Mouse (Mus musculus) neural tube, postnatal 0 days (tissue): ENCODE measurements around the gene Zfp385b. TPM values are rescaled to one million over a fixed set of nuclear protein-coding genes. Genes with fewer than 3 reads are reported as not detected.

Source experiments
- polyA plus RNA-seq: library from polyadenylated mRNA; unstranded; fragments of >200 nt; fragmentation: Nextera tagmentation; extraction: Ambion mirVana; gene quantifications from 2 replicates; pipeline ENCODE4 v1.2.1, GENCODE M21; 2015

Gene Zfp385b
- 17.8 and 17.9 TPM in 2 replicates for polyA plus RNA-seq

GRCm38 (mm10) chr2:77819539-77819938 lies at the start of gene Zfp385b:
Gene Zfp385b (minus strand): TSS chr2:77819639.

Other genes with a start within 250 kb of the Zfp385b start
- gene Cwc22, start 126.7 kb upstream of the Zfp385b start, polyA plus RNA-seq, result 12.9 and 16.6 TPM in 2 replicates